Mouse (Mus musculus): ENCODE measurements at regions not wholly inside any gene's neighbourhood (a gene's known extent, or its start where the extent isn't known, plus 50 kb on each side); places are given as distances from the start of the nearest gene placed in this dataset.

DNA sequence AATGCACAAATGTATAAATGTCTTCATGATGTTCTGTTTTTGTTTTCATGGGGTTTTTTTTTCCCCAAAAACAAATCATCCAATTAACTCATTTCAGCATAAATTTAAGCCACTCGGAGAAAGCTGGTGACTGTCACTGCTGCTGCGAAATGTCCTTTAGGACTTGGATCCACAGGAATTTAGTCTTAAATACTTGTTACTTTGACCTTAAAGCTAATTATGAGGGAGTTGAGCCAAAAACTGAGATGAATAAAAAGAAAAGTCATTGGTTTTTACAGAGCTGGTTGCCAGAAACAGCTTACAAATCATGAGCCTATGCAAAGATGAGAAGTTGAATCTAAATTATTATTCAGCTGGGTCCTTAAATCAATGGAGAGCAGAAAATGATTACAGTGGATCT, 106.5 kb downstream of the Rpl36a-ps1 start:
- 79% methylated on average over 2 of the region's 2 CpGs for WGBS
- TF ChIP-seq POLR2A (IDR thresholded peaks at IDR 0.05; ENCODE audit: borderline replicate concordance, extremely low read depth, low read depth, low read length), result no peak
- Histone ChIP-seq H3K4me3 (replicated peaks; ENCODE audit: extremely low read depth, low read depth, low read length) (no peak overlapping the region), H3K4me1 (ENCODE audit: control insufficient read depth, insufficient read depth, low read length) (no peaks in the 10 kb centered on the region)
- no peak for DNase-seq

DNA sequence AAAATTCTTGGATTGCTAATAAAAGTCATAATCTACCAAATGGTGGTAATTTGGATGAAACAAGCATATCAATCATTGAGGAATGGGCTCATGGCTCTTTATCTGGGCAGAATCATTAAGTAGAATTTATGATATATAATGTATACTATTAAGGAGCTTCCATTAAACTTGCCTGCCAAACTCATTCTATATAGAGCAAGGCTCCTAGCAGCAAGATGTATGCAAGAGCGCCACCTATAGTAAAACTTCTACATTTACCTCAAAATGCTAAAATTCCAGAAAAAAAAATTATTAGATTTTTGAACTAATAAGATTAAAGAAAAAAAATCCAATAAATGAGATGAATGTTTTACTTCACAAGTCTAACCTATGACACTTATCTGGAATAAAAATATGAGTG, 107.1 kb downstream of the Rpl36a-ps1 start:
- H3K4me1 ChIP-seq (ENCODE audit: control insufficient read depth, insufficient read depth, low read length), result no peaks in the 10 kb centered on the region
- no peak for DNase-seq
- H3K4me3 ChIP-seq (replicated peaks; ENCODE audit: extremely low read depth, low read depth, low read length), result no peak overlapping the region
- WGBS, result 10% methylated on average over 1 of the region's 1 CpGs
- TF ChIP-seq CTCF (IDR thresholded peaks at IDR 0.05; ENCODE audit: insufficient read depth, low read length), result no peak

DNA sequence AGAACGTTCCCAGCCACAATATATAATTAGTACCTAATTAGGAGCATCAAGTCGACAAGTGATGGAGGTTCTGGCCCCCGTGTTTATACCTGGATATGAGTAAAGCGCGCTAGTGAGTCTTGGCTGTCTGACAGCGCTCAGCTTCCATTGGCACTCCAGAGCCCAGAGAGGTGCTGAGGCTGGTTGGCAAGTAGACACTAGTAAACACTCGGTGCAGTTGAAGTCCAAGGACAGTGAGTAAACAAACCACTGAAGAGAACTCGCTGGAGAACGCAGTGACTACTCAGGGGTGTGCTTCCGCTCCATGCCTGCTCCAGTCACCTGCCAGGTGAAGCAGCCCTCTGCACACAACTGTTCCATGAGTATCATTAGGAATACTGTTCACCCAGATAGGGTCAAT, 111.5 kb downstream of the Rpl36a-ps1 start:
- WGBS, result 61% methylated on average over 10 of the region's 10 CpGs
- H3K4me3 ChIP-seq (replicated peaks; ENCODE audit: extremely low read depth, low read depth, low read length), result no peak overlapping the region
- no peaks in the 10 kb centered on the region for H3K4me1 ChIP-seq (ENCODE audit: control insufficient read depth, insufficient read depth, low read length)
- TF ChIP-seq POLR2A (IDR thresholded peaks at IDR 0.05; ENCODE audit: borderline replicate concordance, extremely low read depth, low read depth, low read length), result no peak
- no peak for TF ChIP-seq CTCF (IDR thresholded peaks at IDR 0.05; ENCODE audit: insufficient read depth, low read length)
- no peak for DNase-seq

DNA sequence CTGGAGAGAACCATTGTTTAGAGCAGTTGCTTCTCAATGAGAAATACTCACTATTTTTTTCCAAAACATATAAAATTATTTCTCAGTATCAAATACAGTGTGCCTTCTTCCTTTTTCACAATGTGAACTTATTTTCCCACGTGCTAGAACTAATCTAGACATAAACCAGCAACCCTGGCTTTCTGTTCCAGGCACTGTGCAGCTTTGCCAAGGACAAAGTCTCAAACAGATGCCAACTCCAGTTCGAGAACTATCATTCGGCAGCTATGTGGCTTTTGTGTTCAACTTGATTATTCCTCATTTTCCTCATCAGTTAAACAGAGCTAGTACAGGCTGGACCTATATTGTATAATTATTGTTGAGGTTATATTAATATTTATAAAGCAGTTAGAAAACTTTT, 116.2 kb downstream of the Rpl36a-ps1 start:
- Histone ChIP-seq H3K4me1 (ENCODE audit: control insufficient read depth, insufficient read depth, low read length) (no peaks in the 10 kb centered on the region), H3K4me3 (replicated peaks; ENCODE audit: extremely low read depth, low read depth, low read length) (no peak overlapping the region)
- WGBS, result 52% methylated on average over 3 of the region's 3 CpGs
- no peak for DNase-seq
- TF ChIP-seq CTCF (IDR thresholded peaks at IDR 0.05; ENCODE audit: insufficient read depth, low read length) (no peak), POLR2A (IDR thresholded peaks at IDR 0.05; ENCODE audit: borderline replicate concordance, extremely low read depth, low read depth, low read length) (no peak)

DNA sequence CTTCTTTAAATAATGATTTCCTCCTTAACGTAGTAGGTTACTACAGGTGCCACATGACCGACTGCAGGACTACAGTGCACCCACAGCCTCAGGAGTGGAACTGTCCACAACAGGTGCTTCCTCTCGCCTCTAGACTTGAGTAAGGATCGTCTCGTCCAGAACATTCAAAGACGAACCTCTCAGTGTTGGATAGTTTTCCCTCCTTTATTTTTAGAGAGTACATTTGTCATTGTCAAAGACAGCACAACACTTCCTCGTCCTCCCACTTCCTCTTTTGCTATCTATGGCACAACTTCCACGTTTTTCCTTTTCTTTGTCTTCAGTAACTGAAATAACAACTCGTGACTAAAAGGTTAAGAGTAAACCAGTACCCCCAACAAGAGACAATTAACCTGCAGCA, 120.7 kb downstream of the Rpl36a-ps1 start:
- DNase-seq, result no peak
- no peak for TF ChIP-seq POLR2A (IDR thresholded peaks at IDR 0.05; ENCODE audit: borderline replicate concordance, extremely low read depth, low read depth, low read length)
- TF ChIP-seq CTCF (IDR thresholded peaks at IDR 0.05; ENCODE audit: insufficient read depth, low read length), result no peak
- Histone ChIP-seq H3K4me1 (ENCODE audit: control insufficient read depth, insufficient read depth, low read length) (no peaks in the 10 kb centered on the region), H3K4me3 (replicated peaks; ENCODE audit: extremely low read depth, low read depth, low read length) (no peak overlapping the region)
- 36% methylated on average over 9 of the region's 9 CpGs for WGBS

DNA sequence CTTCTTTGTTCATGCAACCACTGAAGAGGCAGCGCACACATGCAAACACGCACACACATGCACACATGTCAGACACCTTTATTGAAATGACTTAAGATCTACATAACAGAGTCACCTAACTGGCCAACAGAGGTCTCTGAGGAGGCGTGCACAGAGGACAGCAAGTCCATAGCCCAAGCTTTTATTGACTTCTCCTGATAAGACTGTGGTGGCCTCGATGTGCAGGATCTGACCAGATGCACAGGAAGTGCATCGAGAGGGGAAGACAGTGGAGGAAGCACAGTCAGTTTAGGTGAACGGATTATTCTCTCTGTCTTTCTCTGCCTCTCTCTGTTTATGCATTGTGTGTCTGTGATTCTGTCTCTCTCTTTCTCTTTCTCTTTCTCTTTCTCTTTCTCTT, 124.2 kb downstream of the Rpl36a-ps1 start:
- DNase-seq, result no peak
- TF ChIP-seq CTCF (IDR thresholded peaks at IDR 0.05; ENCODE audit: insufficient read depth, low read length) (no peak), POLR2A (IDR thresholded peaks at IDR 0.05; ENCODE audit: borderline replicate concordance, extremely low read depth, low read depth, low read length) (no peak)

DNA sequence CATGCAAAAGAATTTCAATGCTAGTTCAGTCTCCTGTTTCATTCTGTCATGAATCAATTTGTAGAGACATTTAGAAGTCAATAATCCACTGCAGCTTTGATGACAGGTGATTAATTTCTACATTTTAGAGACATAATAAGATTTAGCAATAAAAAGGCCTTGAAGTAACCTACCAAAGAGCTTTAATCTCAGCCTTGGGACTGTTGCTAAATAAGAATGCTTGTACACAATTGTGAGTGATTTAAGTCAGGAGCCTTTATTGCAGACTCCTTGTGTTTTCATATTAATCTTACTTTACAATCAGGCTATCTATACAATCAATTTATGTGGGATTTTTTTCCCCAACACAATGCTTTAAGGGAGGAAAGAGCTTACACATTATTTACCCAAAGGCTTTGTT, 127.2 kb downstream of the Rpl36a-ps1 start:
- no peak for DNase-seq
- TF ChIP-seq CTCF (IDR thresholded peaks at IDR 0.05; ENCODE audit: insufficient read depth, low read length) (no peak), POLR2A (IDR thresholded peaks at IDR 0.05; ENCODE audit: borderline replicate concordance, extremely low read depth, low read depth, low read length) (no peak)
- H3K4me1 ChIP-seq (ENCODE audit: control insufficient read depth, insufficient read depth, low read length), result no peaks in the 10 kb centered on the region
- no peak overlapping the region for H3K4me3 ChIP-seq (replicated peaks; ENCODE audit: extremely low read depth, low read depth, low read length)

More for the DNA sequence above, 124.2 kb downstream of the Rpl36a-ps1 start:
- 53% methylated on average over 6 of the region's 6 CpGs for WGBS
- Histone ChIP-seq H3K4me1 (ENCODE audit: control insufficient read depth, insufficient read depth, low read length) (no peaks in the 10 kb centered on the region), H3K4me3 (replicated peaks; ENCODE audit: extremely low read depth, low read depth, low read length) (no peak overlapping the region)

DNA sequence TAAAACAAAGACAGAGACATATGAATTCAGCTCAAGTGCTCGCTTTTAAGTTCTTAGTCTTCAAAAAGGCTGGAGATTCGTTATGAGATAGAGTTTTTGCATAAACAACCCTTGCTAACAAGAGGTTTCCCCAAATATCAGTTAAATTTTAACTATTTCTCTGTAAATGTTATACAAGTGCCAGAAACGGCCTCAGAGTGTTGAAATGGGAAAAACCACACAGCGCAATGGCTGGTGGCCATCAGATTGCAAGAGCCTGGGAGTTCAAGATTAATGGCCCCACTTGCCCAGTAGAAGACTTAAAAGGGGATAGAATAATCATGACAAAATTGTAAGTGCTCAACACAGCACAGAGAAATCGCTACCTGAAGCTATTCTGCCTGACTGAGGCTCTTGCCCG, 130.1 kb downstream of the Rpl36a-ps1 start:
- 62% methylated on average over 6 of the region's 6 CpGs for WGBS
- no peak for DNase-seq
- TF ChIP-seq CTCF (IDR thresholded peaks at IDR 0.05; ENCODE audit: insufficient read depth, low read length), result no peak
- TF ChIP-seq POLR2A (IDR thresholded peaks at IDR 0.05; ENCODE audit: borderline replicate concordance, extremely low read depth, low read depth, low read length), result no peak
- Histone ChIP-seq H3K4me1 (ENCODE audit: control insufficient read depth, insufficient read depth, low read length) (no peaks in the 10 kb centered on the region), H3K4me3 (replicated peaks; ENCODE audit: extremely low read depth, low read depth, low read length) (no peak overlapping the region)

DNA sequence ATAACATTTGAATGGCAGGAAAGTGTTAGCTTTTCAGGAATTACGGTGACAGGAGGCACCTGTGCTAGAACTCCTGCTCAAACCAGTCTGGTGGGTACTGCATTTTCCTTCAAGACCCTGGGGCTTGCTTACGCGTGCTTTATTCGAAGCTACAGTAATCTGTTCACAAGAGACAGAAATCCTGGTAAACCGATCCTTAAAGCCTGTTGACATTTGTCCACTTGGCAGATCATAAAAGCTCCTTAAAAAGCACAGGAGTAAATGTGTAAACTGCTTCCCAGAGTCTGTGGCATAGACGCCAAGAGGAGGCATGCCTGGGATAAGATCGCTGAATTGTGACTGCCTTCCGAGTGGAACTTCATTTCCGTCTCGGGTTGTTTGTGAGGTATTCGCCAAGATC, 130.5 kb downstream of the Rpl36a-ps1 start:
- TF ChIP-seq POLR2A (IDR thresholded peaks at IDR 0.05; ENCODE audit: borderline replicate concordance, extremely low read depth, low read depth, low read length) (no peak), CTCF (IDR thresholded peaks at IDR 0.05; ENCODE audit: insufficient read depth, low read length) (no peak)
- DNase-seq, result no peak
- Histone ChIP-seq H3K4me1 (ENCODE audit: control insufficient read depth, insufficient read depth, low read length) (no peaks in the 10 kb centered on the region), H3K4me3 (replicated peaks; ENCODE audit: extremely low read depth, low read depth, low read length) (no peak overlapping the region)
- WGBS, result 64% methylated on average over 11 of the region's 11 CpGs

DNA sequence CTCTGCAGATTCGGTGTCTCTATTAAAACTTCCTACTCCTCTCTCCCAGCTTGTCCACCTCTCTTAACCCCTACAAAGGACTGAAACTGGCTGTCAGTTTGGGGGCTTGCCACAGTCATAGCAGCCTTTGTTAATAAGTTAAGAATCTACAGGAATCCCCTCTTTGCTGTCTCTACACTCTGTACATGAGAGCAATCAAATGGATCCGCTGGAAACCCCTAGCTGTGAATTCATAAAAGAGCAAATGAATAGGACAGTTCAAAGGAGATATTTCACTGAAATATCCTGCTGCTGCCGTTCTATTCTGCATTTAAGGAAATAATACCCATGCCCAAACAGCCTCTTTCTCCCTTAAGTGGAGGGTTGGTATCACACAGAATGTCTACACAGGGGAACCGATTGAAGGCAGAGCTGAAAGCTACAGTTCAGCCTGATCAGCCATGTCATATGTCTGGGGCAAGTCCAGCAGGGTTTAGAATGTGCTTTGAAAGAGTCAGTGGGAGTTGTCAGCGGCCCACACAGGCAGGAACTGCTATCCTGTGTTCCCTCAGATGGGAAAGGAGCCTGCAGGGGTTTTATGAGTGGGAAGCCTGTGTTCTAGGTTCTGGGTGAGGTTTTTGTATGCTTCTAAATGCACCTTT, 131.9 kb downstream of the Rpl36a-ps1 start:
- H3K4me1 ChIP-seq (ENCODE audit: control insufficient read depth, insufficient read depth, low read length), result no peaks in the 10 kb centered on the region
- 73% methylated on average over 5 of the region's 5 CpGs for WGBS
- H3K4me3 ChIP-seq (replicated peaks; ENCODE audit: extremely low read depth, low read depth, low read length), result no peak overlapping the region
- no peak for DNase-seq
- TF ChIP-seq CTCF (IDR thresholded peaks at IDR 0.05; ENCODE audit: insufficient read depth, low read length), result no peak
- no peak for TF ChIP-seq POLR2A (IDR thresholded peaks at IDR 0.05; ENCODE audit: borderline replicate concordance, extremely low read depth, low read depth, low read length)
